In genomic region chr19:22596715-22597114, GRCm38 (mm10) we compare ENCODE assay signal across 13 mouse cellular contexts.
DNase-seq lines count a peak whose midpoint lies in the region; ATAC-seq lines count a peak whose summit lies in the region.
"Had no signal": no experiment of that assay in that cellular context is flagged by ENCODE, and none has a peak within 500 bp of the region (broad histone marks: within the 10 kb centered on the region; RNA-seq: fewer than 3 reads in every experiment).

No protein-coding gene starts in this region.

- H3K9me3 ChIP-seq in heart, embryonic 13.5 days = no peaks in the 10 kb centered on the region
- no peaks in the 10 kb centered on the region for H3K9me3 ChIP-seq in kidney, embryonic 14.5 days (ENCODE audit: control insufficient read depth, low read length)
- H3K9me3 ChIP-seq: liver, embryonic 15.5 days had no signal

- ATAC-seq in heart, embryonic 13.5 days (ENCODE audit: extremely low read depth, insufficient number of reproducible peaks, low FRiP score, low TSS enrichment) = no peak
- no peak for ATAC-seq in kidney, embryonic 14.5 days (ENCODE audit: low FRiP score, low TSS enrichment)
- ATAC-seq: midbrain, embryonic 16.5 days had no signal

- WGBS in heart, embryonic 13.5 days = 27% methylated on average over 3 of the region's 3 CpGs
- 59% methylated on average over 3 of the region's 3 CpGs for WGBS in kidney, embryonic 14.5 days

- no peak overlapping the region for H3K4me3 ChIP-seq in heart, embryonic 13.5 days
- H3K4me3 ChIP-seq in kidney, embryonic 14.5 days (ENCODE audit: low read length) = no peak overlapping the region
- H3K4me3 ChIP-seq: liver, embryonic 15.5 days had no signal

- H3K27ac ChIP-seq in heart, embryonic 13.5 days (replicated peaks) = no peak overlapping the region
- no peak overlapping the region for H3K27ac ChIP-seq in kidney, embryonic 14.5 days (ENCODE audit: low read depth, low read length)
- H3K27ac ChIP-seq: liver, embryonic 15.5 days had no signal

- H3K36me3 ChIP-seq in heart, embryonic 13.5 days = no peaks in the 10 kb centered on the region
- no peaks in the 10 kb centered on the region for H3K36me3 ChIP-seq in kidney, embryonic 14.5 days (ENCODE audit: control insufficient read depth, insufficient read depth, low read length)
- H3K36me3 ChIP-seq: liver, embryonic 15.5 days had no signal

- no peak for DNase-seq in heart, postnatal 4 days
- peak; percentile 93 for DNase-seq in brain, adult 2 months (ENCODE audit: low read depth, low spot score)
- peak; percentile 57 to 70 for DNase-seq in frontal cortex, postnatal 36 days (ENCODE audit: low spot score in 2 of 2)
- peak; percentile 4 to 20 for DNase-seq in lung, postnatal 4 days
- no peak for DNase-seq in thymus, postnatal 0 days (ENCODE audit: low spot score)
- DNase-seq in embryo, embryonic 10 days (ENCODE audit: low spot score) = no peak
- DNase-seq: kidney, adult 9 months; retina, postnatal 1 day; thymus, postnatal 14 days had no signal

- no peak overlapping the region for H3K9ac ChIP-seq in heart, embryonic 13.5 days
- no peak overlapping the region for H3K9ac ChIP-seq in kidney, embryonic 14.5 days (ENCODE audit: low read depth, low read length)
- H3K9ac ChIP-seq: liver, embryonic 15.5 days had no signal

- peaks cover 15% of the 10 kb centered on the region for H3K4me1 ChIP-seq in heart, embryonic 13.5 days
- no peaks in the 10 kb centered on the region for H3K4me1 ChIP-seq in kidney, embryonic 14.5 days (ENCODE audit: control insufficient read depth, insufficient read depth, low read length)
- H3K4me1 ChIP-seq: liver, embryonic 15.5 days had no signal

- H3K4me2 ChIP-seq in heart, embryonic 13.5 days = peak overlapping the region; percentile 31; the same call in 1 of the 2 replicates
- no peak overlapping the region for H3K4me2 ChIP-seq in kidney, embryonic 14.5 days (replicated peaks; ENCODE audit: low read depth, low read length)
- H3K4me2 ChIP-seq: liver, embryonic 15.5 days had no signal

- H3K27me3 ChIP-seq in heart, embryonic 13.5 days (replicated peaks) = no peaks in the 10 kb centered on the region
- no peaks in the 10 kb centered on the region for H3K27me3 ChIP-seq in kidney, embryonic 14.5 days (ENCODE audit: control insufficient read depth, insufficient read depth, low read length)
- H3K27me3 ChIP-seq: liver, embryonic 15.5 days had no signal

Comparison
In these comparisons a context has a peak if more than half of its experiments do, and no peak if none do; other contexts are left out.
1. DNase-seq: peak in brain, adult 2 months (single experiment), frontal cortex, postnatal 36 days (2 of 2) and lung, postnatal 4 days (2 of 2); none in heart, postnatal 4 days (single experiment), thymus, postnatal 0 days (single experiment) and embryo, embryonic 10 days (single experiment).